Mouse (Mus musculus) right cerebral cortex, adult 18-20 months (tissue): ENCODE results near the gene Fto.

Experiments used
- DNase-seq: peaks from one replicate; pipeline ENCODE4 v3.0.0; 2022; ENCODE audit warnings: mixed read lengths

The Fto gene

DNA sequence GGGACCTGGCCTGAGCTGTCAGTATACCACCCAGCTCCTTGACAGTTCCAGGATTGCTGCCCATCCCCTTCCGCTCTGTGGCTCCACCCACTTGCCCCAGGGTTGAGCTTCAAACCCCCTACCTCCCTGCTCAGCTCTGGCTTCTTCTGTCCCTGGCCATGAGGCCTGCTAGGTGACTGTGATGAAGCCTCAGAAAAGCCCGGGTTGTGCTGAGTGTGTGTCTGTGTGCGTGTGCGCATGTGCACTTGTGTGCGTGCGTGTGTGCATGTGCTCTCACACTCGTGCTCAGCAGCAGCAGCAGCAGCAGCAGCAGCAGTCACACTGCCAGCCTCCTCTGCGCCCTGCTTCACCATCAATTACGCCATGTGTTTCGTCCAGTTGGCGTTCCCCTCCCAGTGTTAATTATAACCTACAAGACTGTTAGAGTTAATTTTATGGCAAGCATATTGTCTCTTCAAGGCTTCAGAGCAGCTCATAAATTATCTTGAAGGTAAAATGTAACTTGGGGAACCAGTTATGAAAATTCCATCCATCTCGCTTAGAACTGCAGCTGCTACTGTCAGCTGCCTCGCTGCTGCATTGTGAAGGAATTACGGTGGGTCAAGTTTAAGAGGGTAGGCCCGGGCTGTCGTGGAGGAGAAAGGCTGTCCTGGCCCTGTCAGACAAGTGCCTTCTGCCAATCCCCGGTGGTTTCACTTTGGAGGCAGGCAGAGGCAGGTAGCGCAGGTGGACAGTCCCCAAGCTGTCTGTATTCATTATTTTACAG lies 219.5 kb downstream of the Fto start:
- DNase-seq, result no peak

DNA sequence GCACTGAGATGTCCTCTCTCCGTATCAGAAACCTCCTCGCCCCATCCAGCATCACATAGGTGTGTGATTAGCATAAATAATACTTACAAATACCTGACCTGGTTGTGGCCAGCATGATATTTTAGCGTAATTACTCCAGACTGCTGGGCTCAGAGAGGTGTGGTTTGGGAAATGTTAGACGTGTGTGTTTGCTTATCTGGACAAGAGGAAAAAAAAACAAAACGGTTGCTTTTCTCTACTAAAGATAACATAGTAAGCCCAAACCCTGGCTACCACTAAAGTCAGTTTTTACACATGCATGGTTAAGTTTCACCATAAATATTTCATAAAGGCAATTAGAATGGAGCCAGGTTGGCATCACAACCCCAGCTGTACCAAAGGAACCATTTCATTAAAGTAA lies 221.4 kb downstream of the Fto start:
- no peak for DNase-seq

DNA sequence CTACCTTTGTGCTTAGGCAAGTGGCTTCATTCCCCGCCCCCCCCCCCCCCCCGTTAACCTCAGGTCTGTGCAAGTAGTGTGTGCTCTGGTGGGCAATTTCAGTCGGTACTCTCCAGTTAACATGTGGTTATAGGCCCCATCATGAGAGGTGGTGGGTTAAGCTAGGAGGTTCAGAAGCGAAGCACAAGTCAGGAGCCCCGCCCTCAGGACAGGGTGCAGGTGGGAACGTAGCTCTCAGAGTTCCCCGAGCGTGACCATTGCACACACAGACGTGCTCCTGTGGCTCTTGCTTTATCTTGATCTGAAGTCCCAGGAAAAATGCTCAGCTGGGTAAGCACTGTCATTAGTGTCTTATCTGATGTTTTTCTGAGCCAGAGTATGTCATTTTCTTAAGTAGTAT lies 224.8 kb downstream of the Fto start:
- DNase-seq, result no peak

DNA sequence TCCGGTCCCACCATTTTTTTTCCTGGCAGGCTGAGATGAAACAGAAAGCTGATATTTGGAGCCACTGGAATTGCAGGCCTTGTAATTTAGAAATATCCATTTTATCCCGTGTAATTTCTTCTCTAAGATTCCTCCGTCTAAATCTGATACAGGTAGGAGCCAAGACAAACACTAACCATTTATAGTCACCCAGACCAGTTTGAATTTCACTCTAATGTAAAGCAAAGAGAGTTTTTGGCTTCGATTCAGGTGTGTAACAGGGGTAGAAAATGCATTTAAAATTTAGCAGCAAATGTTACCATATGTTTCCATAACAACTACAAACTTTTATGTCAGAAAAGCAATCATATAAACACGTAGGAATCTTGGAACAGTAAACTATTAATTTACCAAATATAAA lies 225.6 kb downstream of the Fto start:
- DNase-seq, result no peak

DNA sequence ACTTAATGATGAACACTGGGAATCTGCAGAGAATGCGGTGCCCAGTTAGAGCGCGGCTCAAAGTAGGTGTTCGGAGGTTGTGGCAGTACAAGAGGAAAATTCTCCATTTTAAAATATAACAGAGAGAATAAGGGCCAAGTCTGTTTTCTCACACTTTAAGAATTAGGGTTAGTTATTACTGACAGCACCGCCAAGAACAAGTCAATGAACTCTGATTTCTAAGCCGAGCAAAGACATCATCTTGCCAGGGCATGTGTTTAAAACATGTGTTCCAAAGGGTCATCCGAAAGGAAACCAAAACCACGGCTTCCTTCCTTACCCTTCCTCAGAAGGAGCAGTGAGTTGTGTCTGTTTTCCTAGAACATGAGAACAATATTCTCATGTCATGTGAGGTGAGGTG lies 226.3 kb downstream of the Fto start:
- no peak for DNase-seq

DNA sequence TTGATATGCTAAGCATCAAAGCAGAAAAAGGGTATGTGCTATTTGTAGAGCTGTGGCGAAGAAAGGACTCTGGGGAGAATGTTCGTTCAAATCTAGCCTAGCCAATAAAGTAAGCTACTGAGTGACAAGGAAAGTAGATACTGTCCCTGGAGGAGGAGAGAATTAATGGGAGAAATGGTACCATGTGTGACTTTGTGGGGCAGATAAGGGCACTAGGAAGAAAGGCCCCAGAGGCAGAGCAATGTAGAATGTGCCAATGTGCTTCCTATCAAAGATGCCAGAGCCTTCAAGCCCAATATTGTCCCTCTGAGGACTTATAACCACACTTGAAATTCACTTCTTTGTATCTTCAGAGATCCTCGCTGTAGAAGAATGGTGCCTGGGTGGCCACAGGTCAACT lies 227.9 kb downstream of the Fto start:
- no peak for DNase-seq

DNA sequence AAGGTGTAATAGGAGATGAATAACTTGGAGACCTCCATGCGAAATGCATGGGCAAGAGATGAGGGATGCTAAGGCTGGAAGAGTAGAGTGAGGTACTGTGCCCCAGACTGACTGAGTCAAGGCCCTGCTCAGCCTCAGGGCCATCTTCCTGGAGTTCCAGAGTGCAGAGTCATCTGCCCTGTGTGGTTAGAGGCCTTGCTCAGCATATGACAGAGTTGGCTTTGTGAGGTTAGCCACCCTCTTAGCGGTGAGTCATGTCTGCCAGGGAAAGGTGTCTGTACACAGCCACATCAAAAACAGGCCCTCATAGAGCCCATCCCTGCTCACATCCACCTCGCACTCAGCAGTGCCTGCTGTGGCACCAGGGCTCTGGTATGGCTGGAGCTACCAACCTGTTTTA lies 232.2 kb downstream of the Fto start:
- DNase-seq, result no peak

DNA sequence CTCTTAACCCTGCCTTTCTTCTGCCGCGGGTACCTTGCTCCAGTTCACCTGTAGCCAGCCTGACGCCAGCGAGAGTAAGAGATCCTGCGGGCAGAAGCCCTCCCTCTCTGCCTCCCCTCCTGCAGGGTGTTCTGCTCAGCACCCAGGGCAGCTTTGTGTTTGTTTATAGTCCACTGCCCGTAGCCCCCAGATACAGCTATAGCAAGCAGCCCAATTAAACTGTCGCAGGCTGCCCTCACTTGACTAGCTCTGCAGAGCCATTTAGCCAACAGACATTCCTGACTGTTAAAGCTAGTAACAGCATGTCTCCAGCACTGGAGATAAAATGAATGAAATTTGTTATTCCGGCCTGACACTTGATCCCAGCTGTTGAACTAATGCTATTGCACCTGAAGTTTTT lies 233.3 kb downstream of the Fto start:
- DNase-seq, result no peak

DNA sequence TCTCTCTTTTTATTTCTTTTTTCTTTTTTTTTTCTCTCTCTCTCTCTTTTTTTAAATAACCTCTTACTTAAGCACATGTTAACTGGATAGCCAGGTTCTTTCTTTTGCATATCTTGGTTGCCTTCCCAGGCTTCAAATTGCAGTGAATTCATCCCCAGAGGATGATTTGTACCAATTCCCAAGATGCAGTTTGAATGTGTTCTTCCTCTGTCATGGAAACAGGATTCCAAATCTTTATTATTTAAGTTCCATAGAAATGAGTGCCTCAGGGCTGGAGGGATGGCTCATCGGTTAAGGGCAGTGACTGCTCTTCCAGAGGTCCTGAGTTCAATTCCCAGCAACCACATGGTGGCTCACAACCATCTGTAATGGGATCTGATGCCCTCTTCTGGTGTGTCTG lies 236.8 kb downstream of the Fto start:
- no peak for DNase-seq

DNA sequence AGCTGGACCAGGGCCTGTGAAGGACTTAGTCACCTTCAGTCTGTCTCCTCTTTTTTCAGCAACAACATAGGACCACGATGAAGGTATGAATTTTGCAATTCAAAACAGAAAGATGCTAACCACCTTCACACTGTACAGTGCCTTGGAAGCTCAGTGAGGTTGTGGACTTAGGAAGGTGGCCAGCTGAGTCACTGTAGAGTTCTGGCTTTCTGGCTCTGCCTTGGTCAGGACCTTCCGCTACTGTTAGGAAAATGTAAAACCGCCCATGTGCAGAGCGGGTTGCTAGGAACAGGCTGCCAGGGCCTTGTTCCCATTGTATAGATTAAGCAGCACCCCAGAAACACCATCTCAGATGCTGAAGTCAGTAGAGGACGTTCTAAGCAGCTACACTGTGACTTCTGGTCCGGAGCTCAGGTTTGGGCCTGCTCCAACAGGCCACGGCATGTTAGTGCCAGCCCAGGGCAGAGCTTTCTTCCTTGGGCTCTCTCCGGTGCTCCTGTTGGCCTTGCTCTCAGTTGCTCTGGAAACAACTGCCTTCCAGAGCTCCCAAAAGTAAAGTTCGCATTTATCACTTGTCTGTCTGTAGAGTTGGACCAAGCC lies 237.9 kb downstream of the Fto start:
- DNase-seq, result no peak

DNA sequence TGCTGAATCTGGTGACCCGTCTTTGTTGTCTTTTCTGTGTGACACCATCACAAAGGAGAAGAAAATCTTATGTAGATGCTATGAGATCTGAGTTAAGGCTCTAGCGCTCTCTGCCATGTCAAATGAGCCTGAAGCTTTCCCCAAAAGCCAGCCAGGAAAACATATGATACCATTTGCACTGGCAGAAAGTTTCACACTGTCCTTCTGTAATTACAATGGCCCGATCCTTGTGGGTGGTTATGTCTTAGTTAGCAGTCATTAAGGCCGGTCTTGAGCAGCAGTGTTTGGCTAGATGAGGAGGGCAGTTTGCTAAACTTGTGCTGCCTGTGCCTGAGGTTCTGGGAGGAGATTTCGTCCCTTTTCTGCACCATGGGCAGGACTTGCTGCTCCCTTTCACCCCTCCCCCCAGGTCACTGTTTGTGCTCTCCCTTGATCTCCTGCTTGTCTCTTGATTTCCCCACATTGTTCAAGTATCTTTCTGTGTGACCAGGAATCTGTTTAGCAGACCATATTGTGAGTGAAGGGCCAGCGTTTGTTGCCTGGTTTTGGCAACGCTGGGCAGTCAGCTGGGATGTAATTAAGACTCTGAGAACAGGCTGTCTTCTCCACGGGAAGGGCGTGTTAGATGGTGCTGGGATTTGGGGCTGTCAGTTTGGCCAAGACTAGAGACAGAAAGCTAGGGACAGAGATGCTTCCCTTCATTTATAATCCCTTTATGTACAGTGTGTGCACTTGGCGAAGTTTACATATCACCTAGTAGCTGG lies 238.6 kb downstream of the Fto start:
- DNase-seq, result peak; percentile 34

DNA sequence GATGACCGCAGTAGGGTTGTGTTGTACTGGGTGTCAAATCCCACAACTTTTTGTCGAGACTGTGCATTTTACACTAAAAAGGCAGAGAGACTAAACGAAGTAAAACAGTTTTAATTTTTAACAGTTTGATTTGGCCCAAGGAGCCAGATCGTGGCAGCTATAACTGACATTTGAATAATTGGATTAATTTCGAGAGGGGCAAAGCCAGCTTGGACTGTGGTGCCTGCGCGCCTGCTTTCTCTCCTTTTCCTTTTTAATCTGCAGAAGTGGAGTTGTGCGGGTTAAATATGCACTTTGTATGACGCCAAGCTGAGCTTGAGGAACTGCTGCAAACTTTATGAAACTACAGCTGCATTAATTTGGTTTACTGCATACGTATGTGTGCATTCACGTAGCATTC lies 239.3 kb downstream of the Fto start:
- no peak for DNase-seq

DNA sequence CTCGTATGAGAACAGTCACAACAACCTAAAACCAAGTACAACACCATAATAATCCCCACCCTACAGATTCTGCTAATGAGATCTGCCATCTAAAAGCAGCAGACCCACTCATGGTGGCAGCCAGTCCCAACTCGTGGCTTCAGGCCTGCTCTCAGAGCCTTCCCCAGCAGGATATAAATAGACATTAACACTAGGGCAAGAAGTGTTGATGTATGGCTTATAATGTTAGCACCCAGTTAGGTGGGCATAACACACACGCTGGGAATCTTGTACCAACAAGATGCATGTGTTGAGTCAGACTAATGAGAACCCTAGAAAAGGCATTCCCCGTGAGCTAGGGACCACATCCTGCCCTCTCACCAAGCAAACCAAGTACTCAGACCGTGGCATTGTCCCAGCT lies 240.1 kb downstream of the Fto start:
- DNase-seq, result no peak

DNA sequence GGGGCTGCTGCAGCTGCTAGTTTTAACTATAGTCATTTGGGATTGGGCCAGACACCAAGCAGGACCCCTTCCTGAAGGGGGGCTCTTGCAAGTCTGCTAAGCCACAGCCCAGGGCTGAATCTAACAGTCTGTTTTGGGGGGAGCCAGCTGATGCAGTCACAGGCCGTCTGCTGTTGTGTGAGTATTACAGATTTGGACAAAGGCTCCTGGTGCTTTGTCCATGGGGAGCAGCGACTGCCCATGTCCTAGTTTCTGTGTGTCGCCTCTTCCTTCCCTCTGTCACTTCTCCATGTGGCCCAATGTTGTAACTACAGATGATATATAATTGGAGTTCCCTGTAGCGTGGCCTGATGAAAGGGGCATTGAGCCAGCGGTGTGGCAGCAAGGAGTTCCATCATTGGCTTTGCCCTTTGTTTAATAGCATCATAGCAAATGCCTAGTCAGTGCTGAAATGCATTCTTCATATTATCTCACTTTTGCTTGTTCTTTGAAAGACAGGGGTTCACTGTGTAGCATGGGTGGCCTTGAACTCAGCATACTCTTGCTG lies 243.8 kb downstream of the Fto start:
- no peak for DNase-seq

DNA sequence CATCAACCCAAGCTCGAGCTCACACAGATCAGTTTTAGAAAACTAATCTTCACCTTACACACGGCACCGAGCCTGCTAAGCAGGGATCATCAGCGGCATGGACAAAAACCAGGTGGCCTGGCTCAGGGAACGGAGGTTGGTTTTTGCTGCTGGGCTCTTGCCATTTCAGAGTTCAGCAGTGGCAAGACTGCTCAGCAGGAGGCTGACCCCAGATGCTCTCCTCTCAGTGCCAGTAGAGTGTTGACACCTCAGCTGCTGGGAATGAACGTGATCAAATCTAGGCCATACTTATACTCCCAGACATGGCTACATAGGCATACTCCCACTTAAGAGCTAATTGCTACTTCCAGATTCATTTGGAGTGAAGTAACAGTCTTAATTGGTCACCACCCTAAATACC lies 245.1 kb downstream of the Fto start:
- DNase-seq, result no peak

DNA sequence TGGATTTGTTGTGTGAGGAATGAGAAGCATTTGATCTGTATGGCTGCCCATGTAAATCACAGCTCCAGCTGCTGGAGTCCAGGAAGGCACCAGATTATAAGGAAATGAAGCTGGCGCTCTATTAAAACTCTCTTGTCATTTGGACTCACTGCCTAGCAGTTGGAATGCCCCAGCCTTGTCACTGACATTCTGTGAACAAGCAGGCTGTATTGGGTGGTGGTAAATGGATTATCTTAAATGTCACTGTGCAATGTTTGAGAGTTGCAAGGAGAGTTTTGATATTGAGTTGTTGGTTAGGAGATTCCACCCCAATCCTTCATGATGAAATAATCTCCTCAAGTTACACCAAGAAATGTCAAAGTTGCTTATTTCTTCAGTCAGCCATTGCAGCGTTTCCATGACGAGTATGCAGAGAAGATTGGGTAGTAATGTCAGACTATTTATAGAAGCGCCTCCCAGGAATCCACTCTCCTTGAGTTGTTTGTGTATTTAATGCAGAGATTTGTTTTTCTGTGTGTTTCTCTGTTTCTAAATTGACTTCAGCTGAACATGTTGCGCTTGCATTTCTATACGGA lies 246.8 kb downstream of the Fto start:
- DNase-seq, result no peak

DNA sequence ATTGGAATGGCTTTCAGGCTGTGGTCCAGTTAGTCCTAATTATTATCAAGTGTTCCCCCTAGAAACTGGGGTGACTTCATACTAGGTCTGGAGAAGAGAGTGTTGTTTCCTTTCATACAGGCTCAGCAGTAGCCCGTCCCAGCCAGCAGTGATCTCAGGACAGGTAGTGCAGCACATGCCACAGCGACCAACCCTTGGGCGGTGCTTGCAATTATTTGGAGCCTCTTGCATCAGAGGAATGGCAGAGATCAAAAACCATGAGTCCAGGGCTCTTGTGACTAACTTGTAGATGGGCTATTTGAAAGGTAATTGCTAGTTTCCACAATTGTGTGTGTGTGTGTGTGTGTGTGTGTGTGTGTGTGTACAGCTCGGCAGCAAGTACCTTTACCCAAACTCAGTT lies 247.9 kb downstream of the Fto start:
- no peak for DNase-seq

DNA sequence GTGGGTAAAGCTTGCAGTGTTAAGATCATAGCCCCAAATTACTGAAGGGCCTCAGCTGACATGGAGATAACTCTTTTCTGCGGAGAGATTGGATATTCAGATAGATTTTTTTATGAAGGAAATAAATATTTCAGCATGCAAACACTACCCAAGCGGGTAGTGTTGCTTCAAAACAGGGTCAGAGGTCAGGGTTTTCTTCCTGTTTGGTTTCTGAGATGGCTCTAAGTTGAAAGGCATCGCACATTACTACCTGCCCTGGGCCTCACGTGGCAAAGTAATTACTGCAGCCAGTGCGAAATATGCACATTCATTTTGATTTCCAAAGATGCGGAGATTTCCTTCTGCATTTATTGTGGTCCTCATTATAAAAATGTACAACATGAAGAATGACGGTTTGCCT lies 249.3 kb downstream of the Fto start:
- no peak for DNase-seq

DNA sequence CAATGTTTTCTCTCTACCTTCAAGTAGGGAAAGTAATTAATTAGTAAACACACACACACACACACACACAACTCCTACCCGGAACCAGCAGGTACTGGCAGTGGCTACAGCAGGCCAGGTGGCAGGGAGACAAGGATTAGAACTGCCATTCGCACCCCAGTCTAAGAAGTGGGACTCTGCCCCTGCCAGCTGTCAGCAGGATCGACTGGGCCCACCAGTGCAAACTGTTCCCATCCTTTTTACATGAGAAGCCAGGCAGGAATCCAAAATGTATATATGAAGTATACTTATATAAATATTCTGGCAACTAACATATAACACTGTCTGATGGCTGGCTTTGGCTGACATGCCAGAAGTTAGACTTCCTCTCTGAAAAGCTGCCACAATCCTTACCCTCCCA lies 250.0 kb downstream of the Fto start:
- DNase-seq, result peak; percentile 65

DNA sequence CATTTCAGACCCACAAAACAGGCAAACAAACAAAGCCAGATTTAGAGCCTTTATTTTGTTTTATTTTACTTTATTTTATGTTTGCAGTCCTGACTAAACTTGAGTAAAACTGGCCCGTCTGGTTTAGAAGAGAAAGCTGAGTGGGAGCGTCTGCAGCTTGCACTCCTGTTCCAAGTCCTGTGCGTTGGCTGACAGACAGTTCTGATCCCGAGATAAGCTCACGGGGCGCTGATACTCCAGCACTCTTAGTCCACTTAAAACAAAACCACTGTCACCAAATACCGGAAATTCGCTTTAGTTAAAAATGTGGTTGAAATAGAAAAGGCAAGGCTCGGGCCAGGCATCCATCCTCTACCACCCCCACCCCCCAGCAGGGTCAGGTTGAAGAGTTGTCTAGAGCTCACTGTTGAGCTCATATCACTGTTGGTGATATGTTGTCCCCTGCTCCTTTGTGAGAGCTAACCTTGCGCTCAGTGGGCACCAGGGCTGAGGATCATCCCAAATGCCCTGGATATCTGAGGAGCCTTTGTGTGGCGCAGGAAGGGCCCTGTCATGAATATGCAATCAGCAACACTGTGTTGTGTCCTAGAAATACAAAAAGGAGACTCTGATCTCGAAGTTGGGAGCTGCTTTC lies 252.7 kb downstream of the Fto start:
- DNase-seq, result peak; percentile 44

DNA sequence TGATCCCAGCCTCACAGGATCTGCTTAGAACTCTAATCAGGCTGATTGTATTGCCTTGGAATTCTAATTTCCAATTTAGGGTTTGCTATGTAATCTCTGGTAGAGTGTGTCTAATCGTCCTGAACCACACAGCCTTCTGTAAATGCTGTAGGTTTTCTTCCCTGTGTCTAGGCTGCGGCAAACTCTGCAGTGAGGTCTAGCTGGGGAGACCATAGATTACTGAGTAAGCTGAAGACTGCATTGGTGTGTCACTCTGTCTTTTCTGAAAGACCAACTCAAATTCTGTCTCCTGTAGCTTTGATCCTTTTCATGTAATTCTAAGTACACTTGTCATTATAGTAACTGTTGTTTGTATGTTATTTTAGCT lies 253.2 kb downstream of the Fto start:
- DNase-seq, result no peak

DNA sequence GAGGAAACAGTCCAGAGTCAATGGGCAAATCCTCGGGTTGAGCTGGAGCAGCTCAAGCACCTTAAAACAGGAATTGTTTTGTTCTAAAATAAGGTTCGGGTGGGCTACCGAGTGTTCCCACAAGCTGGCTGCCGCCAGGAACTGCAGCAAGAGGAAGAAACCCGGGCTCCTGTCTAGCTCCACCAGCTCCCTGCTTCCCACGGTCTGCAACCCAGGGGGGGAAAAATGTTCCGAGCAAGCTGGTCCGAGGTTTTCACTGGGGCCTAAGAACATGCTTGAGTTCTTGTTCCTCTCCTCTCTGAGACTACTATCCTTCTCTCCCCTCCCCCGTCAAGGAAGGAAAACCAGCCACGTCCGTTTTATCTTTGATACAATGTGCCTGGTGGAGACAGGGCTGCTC lies 256.5 kb downstream of the Fto start:
- DNase-seq, result peak; percentile 24

DNA sequence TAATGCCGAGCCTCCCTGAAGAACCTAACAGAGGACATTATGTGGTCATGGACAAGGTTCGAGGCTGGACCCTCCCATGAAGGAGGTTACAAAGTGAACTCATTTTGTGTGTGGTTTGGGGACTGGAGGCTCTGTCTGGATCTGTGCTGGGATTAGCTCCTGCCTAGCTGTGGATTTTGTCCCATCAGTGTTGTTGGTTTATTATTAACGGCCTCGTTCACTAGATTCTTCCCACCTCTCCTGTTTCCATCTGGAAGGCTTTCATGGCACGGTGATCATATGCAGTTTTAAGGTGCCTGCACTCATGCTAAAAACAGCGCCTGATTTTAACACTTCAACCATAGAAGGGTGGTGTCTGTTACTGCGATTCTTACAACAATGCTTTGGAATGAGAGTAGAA lies 257.5 kb downstream of the Fto start:
- DNase-seq, result no peak
